Mouse (Mus musculus): ENCODE measurements at regions not wholly inside any gene's neighbourhood (a gene's known extent, or its start where the extent isn't known, plus 50 kb on each side); places are given as distances from the start of the nearest gene placed in this dataset.

GRCm38 (mm10) chr5:129393150-129393549 lies 107.9 kb upstream of the Sfswap start:
- H3K36me3 ChIP-seq (replicated peaks; ENCODE audit: control insufficient read depth, insufficient read depth, low read depth), result no peaks in the 10 kb centered on the region
- no peak for TF ChIP-seq EP300 (IDR thresholded peaks at IDR 0.05; ENCODE audit: low read depth)
- no peak for TF ChIP-seq CTCF (IDR thresholded peaks at IDR 0.05; ENCODE audit: low read depth)
- no peaks in the 10 kb centered on the region for H3K9me3 ChIP-seq (ENCODE audit: control insufficient read depth, low read length)
- WGBS (ENCODE audit: insufficient replicate concordance), result 26% methylated on average over 2 of the region's 2 CpGs
- H3K9ac ChIP-seq (replicated peaks), result no peak overlapping the region
- no peaks in the 10 kb centered on the region for H3K4me1 ChIP-seq (replicated peaks; ENCODE audit: control insufficient read depth in 2 of 2, insufficient read depth in 2 of 2, low read length in 1 of 2)
- no peak overlapping the region for H3K4me3 ChIP-seq (ENCODE audit: insufficient read depth in 1 of 2, low read depth in 2 of 2, low read length in 2 of 2)
- DNase-seq (ENCODE audit: low read depth in 3 of 3, low spot score in 3 of 3), result no peak
- ATAC-seq (ENCODE audit: insufficient read depth), result no peak
- H3K4me2 ChIP-seq (ENCODE audit: low read depth), result no peak overlapping the region
- H3K27ac ChIP-seq, result no peak overlapping the region
- no peaks in the 10 kb centered on the region for H3K27me3 ChIP-seq (ENCODE audit: control insufficient read depth, insufficient read depth, low read length)

GRCm38 (mm10) chr5:129393606-129394255 lies 107.3 kb upstream of the Sfswap start:
- no peak for ATAC-seq (ENCODE audit: insufficient read depth)
- 39% methylated on average over 9 of the region's 9 CpGs for WGBS (ENCODE audit: insufficient replicate concordance)
- no peak overlapping the region for H3K27ac ChIP-seq
- H3K4me1 ChIP-seq (replicated peaks; ENCODE audit: control insufficient read depth in 2 of 2, insufficient read depth in 2 of 2, low read length in 1 of 2), result peaks cover 0 to 2% of the 10 kb centered on the region in 2 experiments; a peak in 1 of 4 replicates
- no peak overlapping the region for H3K4me3 ChIP-seq (ENCODE audit: insufficient read depth in 1 of 2, low read depth in 2 of 2, low read length in 2 of 2)
- no peaks in the 10 kb centered on the region for H3K9me3 ChIP-seq (ENCODE audit: control insufficient read depth, low read length)
- no peaks in the 10 kb centered on the region for H3K36me3 ChIP-seq (replicated peaks; ENCODE audit: control insufficient read depth, insufficient read depth, low read depth)
- no peaks in the 10 kb centered on the region for H3K27me3 ChIP-seq (ENCODE audit: control insufficient read depth, insufficient read depth, low read length)
- TF ChIP-seq EP300 (IDR thresholded peaks at IDR 0.05; ENCODE audit: low read depth), result no peak
- H3K4me2 ChIP-seq (ENCODE audit: low read depth), result no peak overlapping the region
- DNase-seq (ENCODE audit: low read depth in 3 of 3, low spot score in 3 of 3), result no peak
- H3K9ac ChIP-seq (replicated peaks), result no peak overlapping the region

- H3K4me3 ChIP-seq (ENCODE audit: insufficient read depth in 1 of 2, low read depth in 2 of 2, low read length in 2 of 2), result no peak overlapping the region
- H3K9me3 ChIP-seq (ENCODE audit: control insufficient read depth, low read length), result no peaks in the 10 kb centered on the region
- DNase-seq (ENCODE audit: low read depth in 3 of 3, low spot score in 3 of 3) (no peak), ATAC-seq (ENCODE audit: insufficient read depth) (no peak)
- H3K9ac ChIP-seq (replicated peaks), result no peak overlapping the region
- 46% methylated on average over 4 of the region's 4 CpGs for WGBS (ENCODE audit: insufficient replicate concordance)
- no peak overlapping the region for H3K4me2 ChIP-seq (ENCODE audit: low read depth)
- no peak overlapping the region for H3K27ac ChIP-seq
- TF ChIP-seq EP300 (IDR thresholded peaks at IDR 0.05; ENCODE audit: low read depth), result no peak
- TF ChIP-seq CTCF (IDR thresholded peaks at IDR 0.05; ENCODE audit: low read depth), result no peak
- H3K27me3 ChIP-seq (ENCODE audit: control insufficient read depth, insufficient read depth, low read length), result no peaks in the 10 kb centered on the region
- H3K4me1 ChIP-seq (replicated peaks; ENCODE audit: control insufficient read depth in 2 of 2, insufficient read depth in 2 of 2, low read length in 1 of 2), result peaks cover 0 to 2% of the 10 kb centered on the region in 2 experiments; a peak in 1 of 4 replicates
- H3K36me3 ChIP-seq (replicated peaks; ENCODE audit: control insufficient read depth, insufficient read depth, low read depth), result no peaks in the 10 kb centered on the region
Measured at GRCm38 (mm10) chr5:129394416-129394815, 106.6 kb upstream of the Sfswap start.

- peaks cover 0 to 2% of the 10 kb centered on the region in 2 experiments; a peak in 1 of 4 replicates for H3K4me1 ChIP-seq (replicated peaks; ENCODE audit: control insufficient read depth in 2 of 2, insufficient read depth in 2 of 2, low read length in 1 of 2)
- no peaks in the 10 kb centered on the region for H3K36me3 ChIP-seq (replicated peaks; ENCODE audit: control insufficient read depth, insufficient read depth, low read depth)
- H3K27me3 ChIP-seq (ENCODE audit: control insufficient read depth, insufficient read depth, low read length), result no peaks in the 10 kb centered on the region
- TF ChIP-seq EP300 (IDR thresholded peaks at IDR 0.05; ENCODE audit: low read depth), result no peak
- no peak for TF ChIP-seq CTCF (IDR thresholded peaks at IDR 0.05; ENCODE audit: low read depth)
- no peak overlapping the region for H3K4me2 ChIP-seq (ENCODE audit: low read depth)
- no peak overlapping the region for H3K27ac ChIP-seq
- H3K4me3 ChIP-seq (ENCODE audit: insufficient read depth in 1 of 2, low read depth in 2 of 2, low read length in 2 of 2), result no peak overlapping the region
- WGBS (ENCODE audit: insufficient replicate concordance), result 61% methylated on average over 1 of the region's 1 CpGs
- no peak for ATAC-seq (ENCODE audit: insufficient read depth)
- no peak for DNase-seq (ENCODE audit: low read depth in 3 of 3, low spot score in 3 of 3)
- no peak overlapping the region for H3K9ac ChIP-seq (replicated peaks)
- H3K9me3 ChIP-seq (ENCODE audit: control insufficient read depth, low read length), result no peaks in the 10 kb centered on the region
Measured at GRCm38 (mm10) chr5:129397311-129397710, 103.7 kb upstream of the Sfswap start.

GRCm38 (mm10) chr5:129406259-129406658 lies 94.8 kb upstream of the Sfswap start:
- H3K27me3 ChIP-seq (ENCODE audit: control insufficient read depth, insufficient read depth, low read length), result no peaks in the 10 kb centered on the region
- no peaks in the 10 kb centered on the region for H3K4me1 ChIP-seq (replicated peaks; ENCODE audit: control insufficient read depth in 2 of 2, insufficient read depth in 2 of 2, low read length in 1 of 2)
- H3K9me3 ChIP-seq (ENCODE audit: control insufficient read depth, low read length), result no peaks in the 10 kb centered on the region
- TF ChIP-seq CTCF (IDR thresholded peaks at IDR 0.05; ENCODE audit: low read depth) (no peak), EP300 (IDR thresholded peaks at IDR 0.05; ENCODE audit: low read depth) (no peak)
- WGBS (ENCODE audit: insufficient replicate concordance), result 37% methylated on average over 4 of the region's 4 CpGs
- no peak overlapping the region for H3K4me3 ChIP-seq (ENCODE audit: insufficient read depth in 1 of 2, low read depth in 2 of 2, low read length in 2 of 2)
- H3K9ac ChIP-seq (replicated peaks), result no peak overlapping the region
- DNase-seq (ENCODE audit: low read depth in 3 of 3, low spot score in 3 of 3), result no peak
- ATAC-seq (ENCODE audit: insufficient read depth), result no peak
- H3K4me2 ChIP-seq (ENCODE audit: low read depth), result no peak overlapping the region
- no peak overlapping the region for H3K27ac ChIP-seq
- no peaks in the 10 kb centered on the region for H3K36me3 ChIP-seq (replicated peaks; ENCODE audit: control insufficient read depth, insufficient read depth, low read depth)

Data from liver, embryonic 14.5 days (tissue).